Mouse (Mus musculus) heart, postnatal 0 days (tissue): ENCODE results near the gene Prok1.

Experiments
- CTCF ChIP-seq: IDR thresholded peaks from 2 replicates; pipeline ENCODE4 v1.5.1; 2016; ENCODE audit warnings: antibody characterized with exemption, control low read depth, low read depth
- EP300 ChIP-seq: IDR thresholded peaks from 2 replicates; pipeline ENCODE4 v1.6.1; 2016; ENCODE audit warnings: antibody characterized with exemption, low read depth

DNA sequence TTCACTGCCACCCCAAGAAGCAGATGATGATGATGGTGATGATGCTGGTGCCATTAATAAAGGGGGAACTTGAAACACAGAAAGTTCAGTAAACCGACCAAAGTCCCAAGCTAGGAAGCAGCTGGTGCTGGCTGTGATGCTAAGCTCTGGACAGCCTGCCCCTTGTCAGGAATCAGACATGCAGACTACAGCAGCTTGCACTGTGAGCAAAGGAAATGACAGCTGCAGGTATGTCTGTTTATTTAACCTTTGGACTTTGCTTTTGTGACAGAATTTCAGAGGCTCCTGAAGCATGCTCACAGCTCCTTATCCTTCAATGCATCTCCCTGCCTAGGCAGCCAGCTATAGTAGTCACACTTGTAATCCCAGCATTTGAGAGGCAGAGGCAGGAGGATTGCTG, 9.0 kb downstream of the Prok1 start, which contains the start of gene A630076J17Rik:
- no peak for TF ChIP-seq CTCF
- TF ChIP-seq EP300, result no peak
